Mouse (Mus musculus) CH12.LX (cell line): ENCODE data around the gene Ikzf3.

Source experiments
- CHD2 ChIP-seq: IDR thresholded peaks from 2 replicates; pipeline ENCODE4 v1.6.1; 2011; ENCODE audit warnings: low read length, improper control_type of control experiment
- CTCF ChIP-seq, 2 experiments: IDR thresholded peaks in 1 of 2; conservative IDR thresholded peaks in 1 of 2; 2 replicates each; pipeline ENCODE4 v1.5.1; 2011 to 2012; ENCODE audit warnings: low read depth in 2 of 2, low read length in 2 of 2, improper control_type of control experiment in 1 of 2, inconsistent platforms in 1 of 2, mild to moderate bottlenecking in 1 of 2, moderate library complexity in 1 of 2
- ELF1 ChIP-seq: IDR thresholded peaks from 2 replicates; pipeline ENCODE4 v1.6.1; 2014; ENCODE audit warnings: low read depth, mild to moderate bottlenecking, inconsistent platforms, low read length, improper control_type of control experiment
- EP300 ChIP-seq: IDR thresholded peaks from 2 replicates; pipeline ENCODE4 v1.6.1; 2011; ENCODE audit warnings: low read length, improper control_type of control experiment
- ETS1 ChIP-seq: conservative IDR thresholded peaks from 2 replicates; pipeline ENCODE4 v1.6.1; 2012; ENCODE audit warnings: low read depth, mild to moderate bottlenecking, inconsistent platforms, low read length, improper control_type of control experiment, moderate library complexity
- HCFC1 ChIP-seq: IDR thresholded peaks from 2 replicates; pipeline ENCODE4 v1.6.1; 2012; ENCODE audit warnings: low read depth, mild to moderate bottlenecking, inconsistent platforms, low read length, improper control_type of control experiment
- JUN ChIP-seq: IDR thresholded peaks from 2 replicates; pipeline ENCODE4 v1.6.1; 2011; ENCODE audit warnings: low read depth, mild to moderate bottlenecking, low read length, improper control_type of control experiment, moderate library complexity; ENCODE audit not compliant: insufficient read depth
- MAFK ChIP-seq: IDR thresholded peaks from 2 replicates; pipeline ENCODE4 v1.6.1; 2011; ENCODE audit warnings: low read length, improper control_type of control experiment; ENCODE audit not compliant: insufficient replicate concordance
- MEF2A ChIP-seq: IDR thresholded peaks from 2 replicates; pipeline ENCODE4 v1.6.1; 2014; ENCODE audit warnings: low read depth, mild to moderate bottlenecking, inconsistent platforms, low read length, improper control_type of control experiment, borderline replicate concordance
- NRF1 ChIP-seq: IDR thresholded peaks from 2 replicates; pipeline ENCODE4 v1.6.1; 2014; ENCODE audit warnings: low read depth, mild to moderate bottlenecking, inconsistent platforms, low read length, improper control_type of control experiment, moderate library complexity
- POLR2A ChIP-seq: IDR thresholded peaks from 2 replicates; pipeline ENCODE4 v1.6.1; 2011; ENCODE audit warnings: low read depth, mild to moderate bottlenecking, improper control_type of control experiment, low read length
- TBP ChIP-seq: conservative IDR thresholded peaks from 2 replicates; pipeline ENCODE4 v1.6.1; 2011; ENCODE audit warnings: low read depth, low read length, improper control_type of control experiment
- USF1 ChIP-seq: IDR thresholded peaks from 2 replicates; pipeline ENCODE4 v1.6.1; 2014; ENCODE audit warnings: low read depth, mild to moderate bottlenecking, inconsistent platforms, low read length, improper control_type of control experiment
- ZNF384 ChIP-seq: IDR thresholded peaks from 2 replicates; pipeline ENCODE4 v1.6.1; 2012; ENCODE audit warnings: low read depth, low read length, improper control_type of control experiment, inconsistent platforms

DNA sequence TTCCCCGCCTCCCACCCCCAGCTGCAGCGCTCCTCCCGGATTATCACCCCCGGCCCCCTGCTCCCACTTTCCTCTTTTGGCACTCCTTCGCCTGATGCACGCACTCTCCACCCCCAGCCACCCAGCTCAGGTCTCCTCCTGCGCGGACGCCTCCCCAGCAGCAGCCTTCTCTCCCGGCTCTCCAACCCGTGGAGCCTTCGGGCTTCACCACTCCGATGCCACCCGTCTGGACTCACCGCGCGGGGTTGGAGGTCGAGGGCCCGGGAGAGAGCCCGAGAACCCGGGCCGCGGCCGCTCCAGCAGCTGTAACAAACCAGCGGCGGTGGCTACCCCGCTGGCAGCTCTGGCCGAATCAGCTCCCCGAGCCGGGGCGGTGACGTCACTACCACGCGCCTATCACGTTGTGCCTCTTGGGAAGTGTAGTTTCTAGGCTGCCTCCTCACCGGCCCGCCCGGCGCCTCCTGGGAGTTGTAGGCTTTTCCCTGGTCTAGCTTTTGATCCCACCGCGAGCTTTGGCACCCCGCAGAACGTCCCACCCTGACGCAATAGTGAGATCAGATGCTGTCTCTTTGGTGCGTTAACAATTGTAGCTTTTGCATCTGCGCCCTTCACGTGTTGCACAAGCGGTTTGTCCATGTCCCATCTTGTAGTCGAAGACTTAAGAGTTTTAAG lies 41.2 kb upstream of the Ikzf3 start, which contains the start of gene Ormdl3:
- TF ChIP-seq HCFC1, result peak; percentile 100
- peak; percentile 75 for TF ChIP-seq TBP
- TF ChIP-seq CTCF (conservative IDR thresholded peaks at IDR 0.05 in 1 of 2, IDR thresholded peaks at IDR 0.05 in 1 of 2; ENCODE audit: low read depth in 2 of 2, low read length in 2 of 2), result no peak
- peak; percentile 88 for TF ChIP-seq POLR2A
- no peak for TF ChIP-seq ZNF384
- TF ChIP-seq ETS1, result peak; percentile 32
- peak; percentile 79; the same call in 1 of the 2 replicates for TF ChIP-seq MEF2A
- TF ChIP-seq USF1, result peak; percentile 48
- TF ChIP-seq NRF1, result no peak; the same call in 1 of the 2 replicates
- TF ChIP-seq JUN, result no peak
- TF ChIP-seq MAFK, result no peak
- peak; percentile 84 for TF ChIP-seq CHD2
- peak; percentile 27; the same call in 1 of the 2 replicates for TF ChIP-seq EP300
- peak; percentile 77 for TF ChIP-seq ELF1
